Mouse (Mus musculus): ENCODE data around the gene Slc22a23. TPM values are rescaled to one million over a fixed set of nuclear protein-coding genes. Genes with fewer than 3 reads are reported as not detected.

Slc22a23 gene
- polyA plus RNA-seq, 1 experiment from 2014 or later: 16.5 TPM

GRCm38 (mm10) chr13:34150271-34151027 lies 194.5 kb downstream of the Slc22a23 start:
- peak; percentile 2; the same call in 1 of the 2 replicates for ATAC-seq (ENCODE audit: low FRiP score, low read depth)
- Histone ChIP-seq H3K9me3 (no peaks in the 10 kb centered on the region), H3K36me3 (no peaks in the 10 kb centered on the region)

GRCm38 (mm10) chr13:34149463-34150176 lies 195.4 kb downstream of the Slc22a23 start:
- no peaks in the 10 kb centered on the region for H3K9me3 ChIP-seq
- peak overlapping the region; percentile 61 for H3K4me2 ChIP-seq
- 39% methylated on average over 5 of the region's 5 CpGs for WGBS
- no peaks in the 10 kb centered on the region for H3K36me3 ChIP-seq
- H3K4me1 ChIP-seq (replicated peaks): peaks cover 42% of the 10 kb centered on the region
- H3K27ac ChIP-seq (replicated peaks): peak overlapping the region; percentile 98
- peak overlapping the region; percentile 41 for H3K4me3 ChIP-seq
- no peaks in the 10 kb centered on the region for H3K27me3 ChIP-seq
- H3K9ac ChIP-seq: peak overlapping the region; percentile 46
- ATAC-seq (ENCODE audit: low FRiP score, low read depth): no peak

More at GRCm38 (mm10) chr13:34150271-34151027, 194.5 kb downstream of the Slc22a23 start:
- Histone ChIP-seq H3K27me3 (no peaks in the 10 kb centered on the region), H3K4me3 (peak overlapping the region; percentile 41), H3K4me2 (peak overlapping the region; percentile 61), H3K9ac (peak overlapping the region; percentile 46), H3K4me1 (replicated peaks) (peaks cover 44% of the 10 kb centered on the region), H3K27ac (replicated peaks) (peak overlapping the region; percentile 98)
- WGBS: 7% methylated on average over 19 of the region's 19 CpGs

GRCm38 (mm10) chr13:34148767-34149392 lies 196.1 kb downstream of the Slc22a23 start:
- H3K4me1 ChIP-seq (replicated peaks): peaks cover 36% of the 10 kb centered on the region
- no peaks in the 10 kb centered on the region for H3K36me3 ChIP-seq
- H3K27ac ChIP-seq (replicated peaks): peak overlapping the region; percentile 98
- peak overlapping the region; percentile 46 for H3K9ac ChIP-seq
- no peaks in the 10 kb centered on the region for H3K9me3 ChIP-seq
- no peaks in the 10 kb centered on the region for H3K27me3 ChIP-seq
- ATAC-seq (ENCODE audit: low FRiP score, low read depth): peak; percentile 89
- H3K4me2 ChIP-seq: peak overlapping the region; percentile 61
- WGBS: under 1% methylated on average over 23 of the region's 23 CpGs
- peak overlapping the region; percentile 41 for H3K4me3 ChIP-seq

GRCm38 (mm10) chr13:34148181-34148580 lies 196.8 kb downstream of the Slc22a23 start:
- Histone ChIP-seq H3K27ac (replicated peaks) (peak overlapping the region; percentile 98), H3K4me2 (peak overlapping the region; percentile 61), H3K27me3 (no peaks in the 10 kb centered on the region), H3K36me3 (no peaks in the 10 kb centered on the region), H3K4me3 (peak overlapping the region; percentile 41), H3K4me1 (replicated peaks) (peaks cover 30% of the 10 kb centered on the region), H3K9ac (peak overlapping the region; percentile 46), H3K9me3 (no peaks in the 10 kb centered on the region)
- ATAC-seq (ENCODE audit: low FRiP score, low read depth): peak; percentile 1; the same call in 1 of the 2 replicates
- 30% methylated on average over 3 of the region's 3 CpGs for WGBS

GRCm38 (mm10) chr13:34146916-34147315 lies 198.1 kb downstream of the Slc22a23 start:
- peaks cover 30% of the 10 kb centered on the region for H3K4me1 ChIP-seq (replicated peaks)
- WGBS: 53% methylated on average over 3 of the region's 3 CpGs

GRCm38 (mm10) chr13:34143389-34143788 lies 201.6 kb downstream of the Slc22a23 start:
- Histone ChIP-seq H3K9ac (no peak overlapping the region), H3K4me3 (no peak overlapping the region), H3K4me1 (replicated peaks) (peaks cover 11% of the 10 kb centered on the region), H3K4me2 (no peak overlapping the region), H3K27me3 (no peaks in the 10 kb centered on the region), H3K36me3 (no peaks in the 10 kb centered on the region), H3K9me3 (no peaks in the 10 kb centered on the region), H3K27ac (replicated peaks) (0 out of 2 replicates have a peak overlapping the region, but pooled peaks have one; percentile 3)
- ATAC-seq (ENCODE audit: low FRiP score, low read depth): no peak
- WGBS: 21% methylated on average over 5 of the region's 5 CpGs

More at GRCm38 (mm10) chr13:34146916-34147315, 198.1 kb downstream of the Slc22a23 start:
- no peaks in the 10 kb centered on the region for H3K27me3 ChIP-seq
- no peak overlapping the region for H3K4me2 ChIP-seq
- H3K36me3 ChIP-seq: no peaks in the 10 kb centered on the region
- ATAC-seq (ENCODE audit: low FRiP score, low read depth): no peak
- H3K9me3 ChIP-seq: no peaks in the 10 kb centered on the region
- peak overlapping the region; percentile 98 for H3K27ac ChIP-seq (replicated peaks)
- H3K9ac ChIP-seq: no peak overlapping the region
- no peak overlapping the region for H3K4me3 ChIP-seq

GRCm38 (mm10) chr13:34136605-34137004 lies 208.4 kb downstream of the Slc22a23 start:
- no peak overlapping the region for H3K4me2 ChIP-seq
- 0 out of 2 replicates have a peak, but pooled peaks have one; percentile 7 for ATAC-seq (ENCODE audit: low FRiP score, low read depth)
- WGBS: 27% methylated on average over 7 of the region's 7 CpGs
- no peaks in the 10 kb centered on the region for H3K27me3 ChIP-seq
- H3K9me3 ChIP-seq: no peaks in the 10 kb centered on the region
- H3K36me3 ChIP-seq: no peaks in the 10 kb centered on the region
- H3K4me1 ChIP-seq (replicated peaks): peaks cover 41% of the 10 kb centered on the region
- peak overlapping the region; percentile 99 for H3K27ac ChIP-seq (replicated peaks)
- no peak overlapping the region for H3K9ac ChIP-seq
- no peak overlapping the region for H3K4me3 ChIP-seq

- WGBS: 14% methylated on average over 7 of the region's 7 CpGs
- Histone ChIP-seq H3K9me3 (no peaks in the 10 kb centered on the region), H3K4me3 (peak overlapping the region; percentile 89), H3K36me3 (no peaks in the 10 kb centered on the region), H3K4me1 (replicated peaks) (peaks cover 44% of the 10 kb centered on the region), H3K9ac (peak overlapping the region; percentile 99), H3K27ac (replicated peaks) (peak overlapping the region; percentile 99), H3K27me3 (no peaks in the 10 kb centered on the region), H3K4me2 (peak overlapping the region; percentile 85)
- no peak for ATAC-seq (ENCODE audit: low FRiP score, low read depth)
Measured at GRCm38 (mm10) chr13:34134276-34134675, 210.7 kb downstream of the Slc22a23 start.

- Histone ChIP-seq H3K4me2 (peak overlapping the region; percentile 85), H3K9ac (peak overlapping the region; percentile 99), H3K27me3 (no peaks in the 10 kb centered on the region), H3K36me3 (no peaks in the 10 kb centered on the region), H3K4me3 (peak overlapping the region; percentile 89), H3K27ac (replicated peaks) (peak overlapping the region; percentile 99), H3K9me3 (no peaks in the 10 kb centered on the region), H3K4me1 (replicated peaks) (peaks cover 44% of the 10 kb centered on the region)
- no peak for ATAC-seq (ENCODE audit: low FRiP score, low read depth)
- WGBS: 2% methylated on average over 15 of the region's 15 CpGs
Measured at GRCm38 (mm10) chr13:34133326-34134071, 211.5 kb downstream of the Slc22a23 start.

- Histone ChIP-seq H3K4me2 (peak overlapping the region; percentile 85), H3K27ac (replicated peaks) (peak overlapping the region; percentile 99), H3K27me3 (no peaks in the 10 kb centered on the region), H3K36me3 (no peaks in the 10 kb centered on the region), H3K9ac (peak overlapping the region; percentile 99), H3K4me1 (replicated peaks) (peaks cover 44% of the 10 kb centered on the region), H3K9me3 (no peaks in the 10 kb centered on the region), H3K4me3 (peak overlapping the region; percentile 89)
- no peak for ATAC-seq (ENCODE audit: low FRiP score, low read depth)
- 4% methylated on average over 6 of the region's 6 CpGs for whole genome bisulfite sequencing
Measured at GRCm38 (mm10) chr13:34132875-34133274, 212.1 kb downstream of the Slc22a23 start.

GRCm38 (mm10) chr13:34132299-34132698 lies 212.7 kb downstream of the Slc22a23 start:
- Histone ChIP-seq H3K4me1 (replicated peaks) (peaks cover 43% of the 10 kb centered on the region), H3K4me2 (peak overlapping the region; percentile 85), H3K27ac (replicated peaks) (peak overlapping the region; percentile 99), H3K36me3 (no peaks in the 10 kb centered on the region), H3K9ac (peak overlapping the region; percentile 99), H3K27me3 (no peaks in the 10 kb centered on the region), H3K9me3 (no peaks in the 10 kb centered on the region), H3K4me3 (peak overlapping the region; percentile 89)
- no peak for ATAC-seq (ENCODE audit: low FRiP score, low read depth)
- 1% methylated on average over 15 of the region's 15 CpGs for WGBS
